Mouse (Mus musculus) kidney, adult 11 months (tissue): ENCODE results near the gene Ylpm1.

Source experiments
- DNase-seq: peaks from one replicate; pipeline ENCODE4 v3.0.0; 2022

Gene Ylpm1

DNA sequence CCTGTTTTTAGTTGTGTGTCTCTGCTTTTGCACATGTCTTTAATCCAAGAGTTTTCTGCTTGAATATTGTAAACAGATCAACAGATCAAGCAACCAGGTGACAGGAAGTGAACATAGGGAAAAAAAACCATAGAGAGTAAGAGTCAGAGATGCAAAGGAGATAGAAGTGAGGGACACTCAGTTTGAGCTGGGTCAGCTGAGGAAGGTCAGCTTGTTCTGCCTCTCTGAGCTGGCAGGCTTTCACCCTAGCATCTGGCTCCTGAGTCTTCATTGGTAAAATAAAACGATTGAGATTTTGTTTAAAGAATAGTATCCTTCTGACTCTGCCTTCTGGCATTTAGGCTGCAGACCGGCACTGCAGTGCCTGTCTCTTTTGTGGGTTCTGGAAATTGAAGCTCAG is 14.4 kb downstream of the Ylpm1 start:
- DNase-seq: no peak

GRCm38 (mm10) chr12:85012185-85012584 is 16.1 kb downstream of the Ylpm1 start:
- no peak for DNase-seq

DNA sequence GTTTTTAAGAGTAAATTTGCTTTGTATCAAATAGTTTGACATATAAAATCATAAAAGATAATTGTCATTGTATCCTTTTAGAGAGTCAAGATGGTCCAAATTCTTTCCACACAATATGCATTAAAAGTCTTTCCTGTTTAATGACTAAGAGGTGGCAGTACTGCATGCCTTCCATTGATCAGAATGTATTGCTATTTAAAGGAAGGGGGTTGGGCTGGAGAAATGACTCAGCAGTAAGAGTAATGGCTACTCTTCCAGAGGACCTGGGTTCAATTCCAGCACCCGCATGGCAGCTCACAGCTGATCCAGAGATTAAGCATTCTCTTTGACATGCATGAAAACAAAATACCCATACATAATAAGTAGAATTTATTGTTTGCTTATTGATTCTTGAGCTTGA is 25.9 kb downstream of the Ylpm1 start:
- no peak for DNase-seq

DNA sequence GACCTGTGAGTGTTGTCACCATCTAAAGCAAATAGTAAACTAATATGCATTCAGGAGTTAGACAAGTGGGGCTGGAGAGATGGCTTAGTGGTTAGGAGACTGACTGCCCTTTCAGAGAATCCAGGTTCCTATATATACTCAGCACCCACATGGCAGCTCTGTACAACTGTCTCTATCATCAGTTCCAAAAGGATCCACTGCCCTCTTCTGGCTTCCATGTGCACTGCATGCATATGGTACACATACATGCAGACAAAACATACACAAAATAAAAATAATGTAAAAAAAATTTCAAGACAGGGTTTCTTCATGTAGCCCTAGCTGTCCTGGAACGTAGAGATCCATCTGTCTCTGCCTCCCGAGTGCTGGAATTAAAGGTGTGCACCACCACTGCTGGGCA is 36.6 kb downstream of the Ylpm1 start:
- DNase-seq: no peak

DNA sequence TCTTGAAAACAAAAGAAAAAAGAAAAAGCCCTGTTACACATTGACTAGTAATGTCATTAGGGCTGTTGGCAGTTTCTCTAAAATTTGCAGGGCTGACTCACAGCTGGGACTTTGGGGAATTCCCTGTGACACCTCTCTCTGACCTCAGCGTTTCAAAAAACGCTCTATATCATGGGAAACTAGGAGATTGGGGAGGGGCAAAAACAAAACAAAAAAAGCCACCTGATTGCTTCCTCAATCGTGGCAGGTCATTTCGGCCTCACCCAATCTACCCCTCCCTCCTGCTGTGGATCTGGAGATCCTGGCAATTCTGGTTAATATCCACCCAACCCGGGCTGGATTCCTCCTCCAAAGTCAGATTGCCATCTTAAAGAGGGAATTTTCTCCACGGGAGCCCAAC is 55.1 kb downstream of the Ylpm1 start:
- peak; percentile 11 for DNase-seq

DNA sequence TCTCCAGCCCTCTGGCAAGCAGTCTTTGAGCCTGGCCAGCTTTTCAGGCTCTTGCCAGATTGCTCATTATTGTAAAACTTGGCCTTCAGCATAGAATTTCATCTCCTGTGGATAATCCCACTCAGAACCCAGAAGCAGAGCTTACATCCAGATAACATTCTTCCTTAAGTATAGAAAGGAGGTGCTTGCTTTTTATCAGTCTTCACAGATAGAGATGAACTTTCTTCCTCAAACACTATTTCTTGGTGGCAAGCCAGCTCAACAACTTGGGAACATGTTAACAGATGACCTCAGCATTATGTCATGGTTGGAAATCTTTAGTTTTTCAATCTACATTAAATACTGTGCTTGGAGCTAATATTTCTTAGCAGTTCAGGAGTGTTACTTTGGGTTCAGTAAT is 74.9 kb downstream of the Ylpm1 start:
- no peak for DNase-seq

DNA sequence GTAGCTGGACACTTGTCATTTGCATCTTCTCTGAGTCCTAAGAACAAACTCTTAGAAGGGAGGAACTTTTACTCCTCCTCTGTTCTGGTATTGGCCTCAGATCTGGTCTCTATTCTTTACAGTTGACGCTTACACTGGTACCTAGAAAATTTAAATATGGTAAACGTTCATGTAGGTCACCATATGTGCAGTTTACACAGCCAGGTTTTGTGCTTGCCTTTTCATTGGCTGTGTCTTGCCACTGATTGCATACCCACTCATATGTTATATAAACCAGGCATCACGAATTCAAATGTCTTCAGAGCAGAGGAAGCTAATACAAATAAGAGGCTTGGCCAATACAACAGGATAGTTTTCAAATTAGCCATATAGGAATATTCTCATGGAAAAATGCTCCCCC is 81.0 kb downstream of the Ylpm1 start:
- no peak for DNase-seq

GRCm38 (mm10) chr12:85084257-85084656 is 88.1 kb downstream of the Ylpm1 start:
- DNase-seq: no peak

DNA sequence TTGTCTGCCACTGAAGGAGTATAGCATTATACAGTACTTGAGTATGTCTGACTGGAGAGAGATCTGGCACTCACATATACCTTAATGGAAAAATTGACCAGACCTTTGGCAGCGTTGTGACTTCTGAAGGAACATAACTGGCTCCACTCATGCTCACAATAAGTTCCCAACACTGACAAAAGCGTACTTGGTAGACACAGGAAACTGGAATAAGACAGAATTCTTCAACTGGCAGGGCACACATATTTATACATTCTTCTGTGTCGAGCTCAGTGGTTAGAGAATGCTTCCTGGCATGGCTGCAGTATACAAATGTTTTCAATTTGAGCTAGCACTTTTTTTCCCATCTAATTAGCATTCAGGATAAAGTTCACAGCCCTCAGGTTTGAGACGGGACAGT is 88.8 kb downstream of the Ylpm1 start:
- DNase-seq: no peak

DNA sequence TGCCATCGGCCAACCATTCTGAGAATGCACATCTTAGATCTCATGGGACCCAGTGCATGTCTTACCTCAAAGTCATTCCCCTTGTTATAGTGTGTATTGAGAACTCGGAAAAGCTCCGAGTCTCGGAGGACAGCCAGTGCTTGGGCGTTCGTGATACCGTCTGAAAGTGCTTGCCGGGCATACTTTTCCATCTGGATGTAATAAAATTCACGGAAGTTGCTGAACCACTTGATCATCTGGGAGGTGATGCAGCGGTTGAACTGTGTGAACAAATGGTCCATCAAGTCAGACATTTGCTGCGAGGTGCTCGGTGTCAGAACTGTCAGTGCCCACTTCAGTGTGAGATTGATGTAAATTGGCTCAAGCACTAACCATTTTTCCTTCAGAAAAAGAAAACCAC is 91.7 kb downstream of the Ylpm1 start:
- no peak for DNase-seq

DNA sequence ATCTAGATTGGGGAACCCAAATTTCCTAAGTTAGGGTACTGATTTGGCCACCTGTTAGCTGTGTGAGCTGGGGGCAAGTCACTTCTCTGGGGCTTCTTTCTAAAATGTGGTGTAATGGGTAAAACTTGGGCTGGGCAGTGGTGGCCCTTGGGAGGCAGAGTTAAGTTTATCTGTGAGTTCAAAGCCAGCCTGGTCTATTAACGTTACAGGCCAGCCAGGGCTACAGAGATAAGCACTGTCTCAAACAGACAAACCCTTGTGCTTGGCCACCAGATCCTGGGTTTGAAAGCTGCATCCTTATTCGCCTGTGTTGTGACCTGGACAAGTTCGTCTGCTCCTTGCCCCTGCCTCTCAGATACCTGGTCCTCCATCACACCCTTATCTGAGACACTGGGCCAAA is 95.1 kb downstream of the Ylpm1 start:
- no peak for DNase-seq

DNA sequence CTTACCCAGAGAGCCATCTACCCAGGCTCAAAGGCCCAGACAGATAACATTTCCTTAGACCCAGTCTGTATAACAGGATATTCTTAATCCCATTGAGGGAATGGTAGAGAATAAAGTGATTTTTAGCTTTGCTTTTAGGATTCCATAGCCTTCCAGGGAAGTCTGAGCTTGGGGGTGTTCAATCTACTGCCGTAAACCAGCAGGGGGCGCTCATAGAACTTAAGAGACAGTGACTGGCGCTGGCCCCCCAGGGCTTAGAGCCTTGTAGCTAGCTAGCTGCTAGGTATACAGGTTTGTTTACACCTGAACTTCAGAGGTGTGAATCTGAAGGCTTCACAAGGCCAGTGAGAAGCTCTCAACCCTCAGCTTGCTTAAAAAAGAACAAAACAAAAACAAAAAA is 96.1 kb downstream of the Ylpm1 start:
- DNase-seq: peak; percentile 47

DNA sequence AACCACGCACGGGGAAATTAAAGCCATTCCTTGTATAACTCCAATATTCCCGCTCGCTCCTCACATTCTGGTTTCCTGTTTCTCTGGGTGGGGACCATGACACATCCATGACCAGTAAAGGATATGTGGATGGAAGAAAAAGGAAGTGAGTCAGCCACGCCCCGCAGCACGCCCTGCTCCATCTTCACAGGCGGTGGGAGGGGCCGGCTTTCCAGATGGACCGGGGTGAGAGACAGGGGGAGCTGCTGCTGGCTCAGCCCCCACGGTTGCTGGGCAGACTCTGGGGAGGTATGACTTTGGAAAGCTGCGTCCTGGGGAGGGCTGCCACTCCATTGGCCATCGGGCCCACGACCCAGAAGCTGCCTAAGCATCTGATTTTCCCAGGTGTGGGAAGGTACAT is 97.9 kb downstream of the Ylpm1 start:
- DNase-seq: peak; percentile 18

GRCm38 (mm10) chr12:85094706-85095105 is 98.6 kb downstream of the Ylpm1 start:
- DNase-seq: no peak

DNA sequence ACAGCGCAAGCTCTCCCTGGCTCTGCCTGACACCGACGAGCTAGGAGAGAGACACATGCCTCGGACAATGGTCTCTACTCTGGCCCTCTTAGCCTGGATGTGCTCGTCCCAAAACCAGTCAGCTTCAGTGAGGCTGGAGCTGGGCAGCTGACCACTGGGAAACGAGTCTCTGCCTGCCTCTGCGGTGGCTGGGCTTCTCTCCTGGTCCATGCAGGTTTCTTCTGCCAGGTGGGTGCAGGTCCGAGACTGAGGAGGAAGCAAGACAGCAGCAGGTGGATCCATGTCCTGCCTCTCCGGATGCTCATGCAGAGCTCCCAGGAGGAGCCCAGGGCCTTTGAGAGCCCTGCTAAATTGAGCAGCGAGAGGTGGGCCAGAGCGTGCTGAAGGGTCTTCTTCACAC is 99.0 kb downstream of the Ylpm1 start:
- DNase-seq: no peak

DNA sequence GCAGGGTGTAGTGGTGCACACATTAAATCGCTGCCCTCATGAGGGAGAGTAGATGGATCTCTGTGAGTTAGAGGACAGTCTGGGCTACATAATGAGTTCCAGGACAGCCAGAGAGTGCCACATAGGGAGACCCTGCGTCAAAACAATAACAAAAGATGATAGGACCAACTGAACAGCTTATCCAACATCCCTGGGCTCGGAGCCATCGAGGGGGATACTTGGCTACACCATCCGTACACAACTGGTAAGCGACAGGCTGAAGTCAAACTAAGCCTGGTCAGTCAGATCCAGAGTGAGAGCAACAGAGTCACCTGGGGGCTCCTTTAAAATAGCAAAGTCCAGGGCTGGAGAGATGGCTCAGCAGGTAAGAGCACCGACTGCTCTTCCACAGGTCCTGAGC is 99.7 kb downstream of the Ylpm1 start:
- DNase-seq: no peak

- no peak for DNase-seq
Measured at GRCm38 (mm10) chr12:85101001-85101400, 104.9 kb downstream of the Ylpm1 start.

DNA sequence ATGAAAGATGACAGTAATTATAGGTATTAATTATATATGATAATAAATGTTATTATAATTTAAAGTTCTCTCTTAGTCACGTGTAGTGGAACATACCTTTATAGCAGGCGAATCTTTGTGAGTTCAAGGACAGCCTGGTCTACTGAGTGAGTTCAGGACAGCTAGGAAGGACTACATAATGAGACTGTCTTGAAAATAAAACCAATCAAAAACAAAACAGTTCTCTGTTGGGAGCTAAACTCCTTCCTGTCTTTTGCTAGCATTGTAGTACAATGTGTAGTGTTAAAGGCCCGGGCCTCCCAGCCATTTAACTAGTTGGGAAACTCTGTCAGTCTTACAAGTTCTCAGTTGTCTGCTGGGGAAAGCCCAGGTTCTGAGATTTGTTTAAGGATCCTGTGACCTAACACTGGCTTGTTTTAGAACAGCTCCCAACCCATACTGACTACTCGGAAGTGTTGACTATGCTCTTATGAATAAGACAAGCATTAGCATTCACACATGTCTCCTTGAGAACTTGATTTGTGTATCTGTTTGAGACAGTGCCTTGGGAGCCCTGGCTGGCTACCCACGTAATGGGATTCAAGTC is 105.5 kb downstream of the Ylpm1 start:
- no peak for DNase-seq

GRCm38 (mm10) chr12:85103096-85103495 is 107.0 kb downstream of the Ylpm1 start:
- peak; percentile 55 for DNase-seq

DNA sequence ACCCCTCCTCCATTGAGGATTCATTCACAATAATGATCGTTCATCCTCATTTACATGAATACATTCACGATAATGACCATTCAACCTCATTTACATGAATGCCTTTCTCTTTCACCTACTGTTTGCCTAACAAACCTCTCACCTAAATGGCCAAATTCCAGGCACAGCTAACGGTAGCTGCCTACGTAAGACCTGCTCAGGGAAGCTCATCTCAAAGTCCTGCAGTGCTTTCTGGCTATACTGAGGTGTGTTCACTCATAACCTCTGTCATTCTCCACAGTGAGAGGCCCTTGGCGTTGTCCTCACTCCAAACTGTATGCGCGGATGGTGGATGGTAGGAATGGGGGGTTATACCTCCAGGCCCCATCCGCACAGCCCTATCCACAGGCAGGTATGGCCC is 108.7 kb downstream of the Ylpm1 start:
- peak; percentile 62 for DNase-seq

DNA sequence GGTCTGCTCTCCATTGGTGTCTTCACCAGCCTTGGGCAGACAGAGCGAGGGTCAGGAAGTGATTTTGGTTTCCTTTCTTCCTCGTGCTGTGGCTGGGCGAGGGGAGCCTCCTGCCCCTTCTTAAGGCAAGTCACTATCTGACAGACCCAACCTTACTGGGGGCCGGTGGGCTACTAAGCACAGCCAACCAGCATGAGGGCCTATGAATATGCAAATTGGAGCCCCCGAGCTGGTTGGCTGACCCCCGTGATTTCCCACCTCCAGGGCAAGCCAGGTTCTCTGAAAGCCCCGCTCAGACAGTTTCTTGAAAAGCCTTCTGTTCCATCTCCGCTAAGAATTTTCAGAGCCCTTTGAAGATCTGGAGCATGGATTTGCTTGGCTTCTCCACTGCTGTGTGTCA is 110.2 kb downstream of the Ylpm1 start:
- DNase-seq: no peak

DNA sequence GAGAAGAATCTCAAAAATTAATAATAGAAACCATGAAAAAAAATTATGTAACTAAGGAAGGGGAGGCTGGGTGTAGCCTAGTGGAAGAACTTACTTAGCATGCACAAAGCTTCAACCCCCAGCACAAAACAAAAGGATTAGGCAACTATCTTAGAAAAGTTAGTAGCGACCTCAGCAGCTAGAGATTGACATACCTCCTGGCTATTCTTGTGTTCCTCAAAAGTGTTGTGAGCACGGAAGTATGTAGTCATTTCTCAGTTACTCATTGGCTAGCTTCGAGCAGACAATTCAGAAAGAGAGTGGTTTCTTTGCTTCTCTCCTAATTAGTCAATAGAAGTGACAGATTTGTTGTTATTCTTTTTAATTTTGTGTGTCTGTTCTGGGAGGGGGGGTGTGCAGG is 112.5 kb downstream of the Ylpm1 start:
- no peak for DNase-seq

DNA sequence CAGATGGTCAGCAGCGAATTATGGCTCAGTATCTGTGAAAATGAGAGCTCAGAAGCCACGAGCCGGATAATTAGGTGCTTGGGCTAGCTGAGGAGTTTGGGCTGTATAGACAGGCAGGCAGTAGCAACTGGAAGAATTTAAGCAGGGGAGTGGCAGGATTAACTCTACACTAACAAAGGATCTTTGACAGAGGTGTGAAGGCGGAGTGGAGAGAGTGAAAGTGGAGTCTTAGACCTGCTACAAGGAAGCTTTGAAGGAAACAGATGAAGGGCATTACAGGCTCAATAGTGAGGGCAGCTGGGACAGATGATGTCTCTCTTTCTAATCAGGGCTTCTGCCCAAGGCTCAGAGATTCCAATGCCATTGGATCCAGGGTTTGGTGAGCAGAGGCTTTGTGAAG is 113.3 kb downstream of the Ylpm1 start:
- no peak for DNase-seq

DNA sequence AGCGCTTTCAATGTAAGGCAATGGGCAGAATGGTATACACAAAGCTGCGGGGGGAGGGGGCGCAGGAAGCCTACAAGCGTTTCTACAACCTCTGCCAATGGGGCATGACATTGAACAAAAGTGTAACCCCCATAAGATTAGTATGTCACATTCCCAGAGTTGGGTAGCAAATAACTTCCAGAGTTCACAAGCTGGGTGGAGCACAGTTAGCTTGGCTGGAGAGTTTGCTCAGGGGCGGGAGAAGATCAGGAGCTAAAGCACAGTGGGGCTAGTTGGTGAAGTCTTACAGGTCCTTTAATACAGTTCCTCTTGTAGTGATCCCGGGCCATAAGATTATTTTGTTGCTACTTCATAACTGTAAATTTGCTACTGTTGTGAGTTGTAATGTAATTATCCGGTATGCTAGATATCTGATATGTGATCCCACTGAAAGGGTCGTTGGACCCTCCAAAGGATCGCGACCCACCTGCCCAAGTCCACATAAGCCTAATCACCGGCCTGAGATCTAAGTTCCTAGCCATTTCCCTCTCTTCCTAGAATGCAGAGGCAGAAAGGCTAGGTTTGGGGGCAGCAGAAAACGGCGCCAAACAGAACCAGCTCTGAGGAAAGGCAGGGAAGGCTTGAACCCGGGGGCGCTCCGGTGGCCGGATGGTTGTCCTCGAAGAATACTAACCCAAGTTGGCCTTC is 114.0 kb downstream of the Ylpm1 start:
- DNase-seq: no peak
